Mouse (Mus musculus) E14TG2a.4 (cell line): ENCODE measurements around the gene BC024978.

ENCODE experiments used
- CTCF ChIP-seq: conservative IDR thresholded peaks from 2 replicates; pipeline ENCODE4 v1.5.1; 2014; ENCODE audit warnings: low read length
- POU5F1 ChIP-seq: IDR thresholded peaks from 2 replicates; pipeline ENCODE4 v1.6.1; 2014; ENCODE audit warnings: low read length, borderline replicate concordance

- no peak for TF ChIP-seq CTCF
- no peak for TF ChIP-seq POU5F1
These were observed 1.6 kb downstream of the BC024978 start for GRCm38 (mm10) chr7:27197136-27197535.
